ENCODE assay signal across 8 mouse cellular contexts in the genomic region with DNA sequence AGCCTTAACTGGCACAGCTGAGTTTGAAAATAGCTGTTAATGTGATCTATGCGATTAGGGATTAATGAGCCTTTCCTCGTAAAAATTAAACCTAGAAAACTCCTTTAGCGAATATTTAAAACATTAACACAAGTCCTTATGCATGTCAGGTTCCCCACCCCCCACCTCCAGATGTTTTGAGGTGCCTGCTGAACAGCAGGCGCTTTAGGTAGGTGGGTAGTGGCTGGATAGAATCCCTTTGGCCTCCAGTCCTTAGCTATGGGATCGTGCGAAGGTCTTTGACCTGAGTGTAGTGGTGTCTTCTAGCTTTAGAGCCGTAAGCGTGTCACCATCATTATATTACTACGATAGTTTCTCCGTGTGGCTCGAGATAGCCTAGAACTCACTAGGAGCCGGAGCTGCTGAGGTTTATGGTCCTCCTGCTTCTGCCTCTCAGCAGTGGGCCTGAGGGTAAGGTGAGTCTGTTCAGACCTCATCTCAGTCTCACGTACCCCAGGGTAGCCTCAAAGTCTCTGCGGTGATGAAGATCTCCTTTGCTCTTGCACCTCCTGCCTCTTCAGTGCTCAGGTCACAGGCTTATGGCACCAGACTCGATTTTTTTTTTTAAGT. TPM values are rescaled to one million over a fixed set of nuclear protein-coding genes. Genes with fewer than 3 reads are reported as not detected.
DNase-seq lines count a peak whose midpoint lies in the region; ATAC-seq and TF ChIP-seq lines count a peak whose summit lies in the region.

No protein-coding gene starts in this region.

- H3K27ac ChIP-seq in gastrocnemius, adult 2 months: peak overlapping the region; percentile 100
- H3K27ac ChIP-seq in brown adipose tissue, adult 24 weeks (replicated peaks; ENCODE audit: low read depth, low read length): peak overlapping the region; percentile 96
- H3K27ac ChIP-seq in heart, embryonic 16.5 days (ENCODE audit: low read length): peak overlapping the region; percentile 100
- peak overlapping the region; percentile 100 for H3K27ac ChIP-seq in limb, embryonic 14.5 days (replicated peaks; ENCODE audit: low read depth, low read length)

- ATAC-seq in heart, embryonic 16.5 days (replicated peaks; ENCODE audit: extremely low read depth, insufficient read depth, low FRiP score): no peak
- no peak for ATAC-seq in limb, embryonic 14.5 days (ENCODE audit: low FRiP score, low read depth)

- no peak for TF ChIP-seq POLR2A in limb, embryonic 14.5 days (IDR thresholded peaks at IDR 0.05; ENCODE audit: borderline replicate concordance, extremely low read depth, insufficient read depth, insufficient read length)

- no peaks in the 10 kb centered on the region for H3K27me3 ChIP-seq in heart, embryonic 16.5 days (ENCODE audit: control insufficient read depth, insufficient read depth, low read length)
- no peaks in the 10 kb centered on the region for H3K27me3 ChIP-seq in limb, embryonic 14.5 days (ENCODE audit: control insufficient read depth, insufficient read depth, low read length)

- H3K4me1 ChIP-seq in brown adipose tissue, adult 24 weeks (ENCODE audit: control insufficient read depth, insufficient read depth, insufficient read length, low read length): peaks cover 31% of the 10 kb centered on the region
- peaks cover 46% of the 10 kb centered on the region for H3K4me1 ChIP-seq in heart, embryonic 16.5 days (ENCODE audit: control insufficient read depth, insufficient read depth, low read length)
- peaks cover 31% of the 10 kb centered on the region for H3K4me1 ChIP-seq in limb, embryonic 14.5 days (ENCODE audit: control insufficient read depth, insufficient read depth, low read length)

- H3K9ac ChIP-seq in heart, embryonic 16.5 days (ENCODE audit: low read length): peak overlapping the region; percentile 99
- H3K9ac ChIP-seq in limb, embryonic 14.5 days (ENCODE audit: low read depth, low read length, severe bottlenecking): peak overlapping the region; percentile 98

- 30% methylated on average over 15 of the region's 15 CpGs for WGBS in heart, embryonic 16.5 days
- 11% methylated on average over 15 of the region's 15 CpGs for WGBS in limb, embryonic 14.5 days

- intact Hi-C loops in gastrocnemius, adult 2 months (cut with DNase I): loop anchor here (5.0 kb wide), 1 partner anchor 91 kb away; the partner anchor contains the start of gene Naa16

- no peak for DNase-seq in gastrocnemius, adult 2 months
- DNase-seq in gastrocnemius, adult 8-10 months (ENCODE audit: low spot score in 2 of 2): no peak
- DNase-seq in limb, embryonic 14.5 days (ENCODE audit: low spot score): peak; percentile 14
- peak; percentile 34 for DNase-seq in retina, embryonic 14.5 days (ENCODE audit: low spot score)
- DNase-seq in right cerebral cortex, adult 18-20 months: no peak
- DNase-seq in adrenal gland, adult 18-20 months (ENCODE audit: low spot score in 2 of 2): no peak

- no peak for TF ChIP-seq CTCF in gastrocnemius, adult 2 months (IDR thresholded peaks at IDR 0.05)

- H3K9me3 ChIP-seq in heart, embryonic 16.5 days (replicated peaks; ENCODE audit: control insufficient read depth, low read length): no peaks in the 10 kb centered on the region
- no peaks in the 10 kb centered on the region for H3K9me3 ChIP-seq in limb, embryonic 14.5 days (ENCODE audit: control insufficient read depth, low read length)

- peak overlapping the region; percentile 100 for H3K4me3 ChIP-seq in gastrocnemius, adult 2 months
- peak overlapping the region; percentile 96 for H3K4me3 ChIP-seq in brown adipose tissue, adult 24 weeks (ENCODE audit: insufficient read depth, low read depth, low read length)
- H3K4me3 ChIP-seq in heart, embryonic 16.5 days (ENCODE audit: low read length): peak overlapping the region; percentile 98
- peak overlapping the region; percentile 97 for H3K4me3 ChIP-seq in limb, embryonic 14.5 days (replicated peaks; ENCODE audit: low read length)

- H3K36me3 ChIP-seq in heart, embryonic 16.5 days (ENCODE audit: control insufficient read depth, insufficient read depth): peaks cover under 1% of the 10 kb centered on the region; the same call in 1 of the 2 replicates
- peaks cover 10% of the 10 kb centered on the region; the same call in 1 of the 2 replicates for H3K36me3 ChIP-seq in limb, embryonic 14.5 days (ENCODE audit: control insufficient read depth, insufficient read depth, low read length)

- H3K4me2 ChIP-seq in heart, embryonic 16.5 days (ENCODE audit: low read depth, low read length): peak overlapping the region; percentile 77
- H3K4me2 ChIP-seq in limb, embryonic 14.5 days (replicated peaks; ENCODE audit: low read depth, low read length, severe bottlenecking): peak overlapping the region; percentile 72

RNA-seq across cellular contexts. Expression of gene Wbp4, which starts 1.5 kb away (rescaled TPM):
- 10 to 100 TPM; 19.3 to 25.7 TPM for total RNA-seq in gastrocnemius, adult 2 months (2021)
- total RNA-seq in gastrocnemius, adult 8-10 months (2022): 10 to 100 TPM; 18.1 to 23.2 (median 20.3) TPM
- 25.0 and 28.1 TPM in 2 replicates for polyA plus RNA-seq in brown adipose tissue, adult 24 weeks (2012; ENCODE audit: insufficient read depth, insufficient read length, missing spikeins)
- 26.8 and 27.6 TPM in 2 replicates for polyA plus RNA-seq in heart, embryonic 16.5 days (2015; fragmentation: Nextera tagmentation; extraction: Ambion mirVana)
- 16.5 and 22.6 TPM in 2 replicates for polyA plus RNA-seq in limb, embryonic 14.5 days (2012; rRNA removed)
- polyA plus RNA-seq in limb, embryonic 14.5 days (2014; fragmentation: Nextera tagmentation; extraction: Ambion mirVana): 44.1 and 47.2 TPM in 2 replicates
- total RNA-seq in adrenal gland, adult 18-20 months (2021): 10 to 100 TPM; 31.6 to 39.4 TPM

RNA-seq across cellular contexts. Expression of gene Elf1, which starts 1.9 kb away (rescaled TPM):
- 1 to 10 TPM; 4.6 to 6.0 TPM for total RNA-seq in gastrocnemius, adult 2 months (2021)
- total RNA-seq in gastrocnemius, adult 8-10 months (2022): 1 to 10 TPM; 3.0 to 4.3 (median 4.0) TPM
- polyA plus RNA-seq in brown adipose tissue, adult 24 weeks (2012; ENCODE audit: insufficient read depth, insufficient read length, missing spikeins): 10.0 and 11.5 TPM in 2 replicates
- polyA plus RNA-seq in heart, embryonic 16.5 days (2015; fragmentation: Nextera tagmentation; extraction: Ambion mirVana): 9.9 and 12.3 TPM in 2 replicates
- 12.7 and 15.3 TPM in 2 replicates for polyA plus RNA-seq in limb, embryonic 14.5 days (2012; rRNA removed)
- polyA plus RNA-seq in limb, embryonic 14.5 days (2014; fragmentation: Nextera tagmentation; extraction: Ambion mirVana): 15.8 and 18.7 TPM in 2 replicates
- 10 to 100 TPM; 19.2 to 23.1 TPM for total RNA-seq in adrenal gland, adult 18-20 months (2021)

RNA-seq across cellular contexts. Expression of gene Kbtbd6, which starts 31.2 kb away (rescaled TPM):
- under 1 TPM in 1 of 2 experiments, not detected in 1; 0.20 TPM for total RNA-seq in gastrocnemius, adult 2 months (2021)
- total RNA-seq in gastrocnemius, adult 8-10 months (2022): not detected
- not detected in 2 replicates for polyA plus RNA-seq in brown adipose tissue, adult 24 weeks (2012; ENCODE audit: insufficient read depth, insufficient read length, missing spikeins)
- 1.9 and 2.6 TPM in 2 replicates for polyA plus RNA-seq in heart, embryonic 16.5 days (2015; fragmentation: Nextera tagmentation; extraction: Ambion mirVana)
- 2.1 and 2.4 TPM in 2 replicates for polyA plus RNA-seq in limb, embryonic 14.5 days (2012; rRNA removed)
- polyA plus RNA-seq in limb, embryonic 14.5 days (2014; fragmentation: Nextera tagmentation; extraction: Ambion mirVana): 2.1 and 2.5 TPM in 2 replicates
- under 1 TPM; 0.16 to 0.27 TPM for total RNA-seq in adrenal gland, adult 18-20 months (2021)

RNA-seq across cellular contexts. Expression of gene Kbtbd7, which starts 56.5 kb away (rescaled TPM):
- 1 to 10 TPM; 5.4 to 7.2 TPM for total RNA-seq in gastrocnemius, adult 2 months (2021)
- total RNA-seq in gastrocnemius, adult 8-10 months (2022): 1 to 10 TPM; 5.2 to 6.9 (median 6.0) TPM
- 2.8 and 3.5 TPM in 2 replicates for polyA plus RNA-seq in brown adipose tissue, adult 24 weeks (2012; ENCODE audit: insufficient read depth, insufficient read length, missing spikeins)
- polyA plus RNA-seq in heart, embryonic 16.5 days (2015; fragmentation: Nextera tagmentation; extraction: Ambion mirVana): 8.0 and 8.2 TPM in 2 replicates
- polyA plus RNA-seq in limb, embryonic 14.5 days (2012; rRNA removed): 9.8 and 11.4 TPM in 2 replicates
- polyA plus RNA-seq in limb, embryonic 14.5 days (2014; fragmentation: Nextera tagmentation; extraction: Ambion mirVana): 14.0 and 19.0 TPM in 2 replicates
- total RNA-seq in adrenal gland, adult 18-20 months (2021): 1 to 10 TPM; 7.0 to 8.7 TPM

Comparison
In these comparisons a context has a peak if more than half of its experiments do, and no peak if none do; other contexts are left out.
1. DNase-seq: peak in limb, embryonic 14.5 days (single experiment) and retina, embryonic 14.5 days (single experiment); none in gastrocnemius, adult 2 months (single experiment), gastrocnemius, adult 8-10 months (0 of 2), right cerebral cortex, adult 18-20 months (single experiment) and adrenal gland, adult 18-20 months (0 of 2).
2. Peak in every context shown above with its lines, with median percentiles within 50 percentile points of each other: H3K27ac ChIP-seq and H3K4me3 ChIP-seq.